Mouse (Mus musculus) ES-E14 (cell line): ENCODE measurements around the gene Afap1. TPM values are rescaled to one million over a fixed set of nuclear protein-coding genes. Genes with fewer than 3 reads are reported as not detected.
A peak's percentile ranks its signal among the peaks of the same experiment; 100 is the strongest.

Experiments used
- DNase-seq: peaks from one replicate; pipeline ENCODE4 v3.0.0-alpha.2; 2013; ENCODE audit warnings: low read depth, low spot score
- H3K27ac ChIP-seq: 2 replicates; pipeline ENCODE4 v1.5.1; 2012; ENCODE audit warnings: low read depth, mild to moderate bottlenecking, low read length, moderate library complexity, mixed read lengths; ENCODE audit not compliant: poor library complexity, insufficient read depth, severe bottlenecking
- H3K36me3 ChIP-seq: 2 replicates; pipeline ENCODE4 v1.6.1; 2012; ENCODE audit warnings: mild to moderate bottlenecking, low read length, moderate library complexity, mixed read lengths; ENCODE audit not compliant: control insufficient read depth, poor library complexity, insufficient read depth, severe bottlenecking
- H3K4me1 ChIP-seq, 2 experiments: fragments of 150-350 bp in 1 of 2; sonication (generic) in 1 of 2; 2 replicates each; pipeline ENCODE4 v1.6.1; 2012; ENCODE audit warnings: low read length in 2 of 2, mild to moderate bottlenecking in 1 of 2, mixed read lengths in 1 of 2; ENCODE audit not compliant: control insufficient read depth in 2 of 2, insufficient read depth in 2 of 2, poor library complexity in 1 of 2
- H3K4me3 ChIP-seq, 2 experiments: fragments of 150-350 bp in 1 of 2; sonication (generic) in 1 of 2; 2 replicates each; pipeline ENCODE4 v1.5.1; 2012; ENCODE audit warnings: low read length in 2 of 2, low read depth in 1 of 2, mild to moderate bottlenecking in 1 of 2, mixed read lengths in 1 of 2; ENCODE audit not compliant: insufficient read depth in 1 of 2, poor library complexity in 1 of 2, severe bottlenecking in 1 of 2
- H3K9ac ChIP-seq: 2 replicates; pipeline ENCODE4 v1.6.1; 2012; ENCODE audit warnings: low read depth, mild to moderate bottlenecking, low read length, mixed read lengths; ENCODE audit not compliant: poor library complexity, insufficient read depth, severe bottlenecking
- H3K9me3 ChIP-seq: fragments of 150-350 bp; sonication (generic); 2 replicates; pipeline ENCODE4 v1.6.1; 2012; ENCODE audit warnings: low read depth, mild to moderate bottlenecking, low read length; ENCODE audit not compliant: control insufficient read depth, insufficient read depth
- CHD2 ChIP-seq: IDR thresholded peaks from 2 replicates; pipeline ENCODE4 v1.6.1; 2014; ENCODE audit warnings: mild to moderate bottlenecking, low read depth, low read length, inconsistent platforms
- HCFC1 ChIP-seq: IDR thresholded peaks from 2 replicates; pipeline ENCODE4 v1.6.1; 2012; ENCODE audit warnings: low read length, inconsistent platforms, borderline replicate concordance; ENCODE audit not compliant: insufficient read depth
- MAFK ChIP-seq: IDR thresholded peaks from 2 replicates; pipeline ENCODE4 v1.6.1; 2014; ENCODE audit warnings: mild to moderate bottlenecking, low read depth, low read length, inconsistent platforms; ENCODE audit not compliant: insufficient read depth
- ZC3H11A ChIP-seq: IDR thresholded peaks from 2 replicates; pipeline ENCODE4 v1.6.1; 2012; ENCODE audit warnings: low read depth, mild to moderate bottlenecking, inconsistent platforms, low read length, borderline replicate concordance
- ZNF384 ChIP-seq: IDR thresholded peaks from 2 replicates; pipeline ENCODE4 v1.6.1; 2012; ENCODE audit warnings: low read depth, low read length, inconsistent platforms
- in situ Hi-C, 2 experiments: fragments of 600-800 bp; cut with MboI; formaldehyde crosslinking; loops; one replicate each; pipeline ENCODE4 v1.15.1; 2025; ENCODE audit warnings: low sequenced_read_pairs in 2 of 2, inconsistent platforms in 1 of 2; ENCODE audit not compliant: unreplicated experiment in 2 of 2
- total RNA-seq: library from RNA; depleted of rRNA; stranded (reverse); fragments of 300-350 nt; gene quantifications from 2 replicates; pipeline ENCODE4 v1.2.3, GENCODE M21; 2012

Afap1 gene
- total RNA-seq, 1 experiment: 13.7 TPM

DNA sequence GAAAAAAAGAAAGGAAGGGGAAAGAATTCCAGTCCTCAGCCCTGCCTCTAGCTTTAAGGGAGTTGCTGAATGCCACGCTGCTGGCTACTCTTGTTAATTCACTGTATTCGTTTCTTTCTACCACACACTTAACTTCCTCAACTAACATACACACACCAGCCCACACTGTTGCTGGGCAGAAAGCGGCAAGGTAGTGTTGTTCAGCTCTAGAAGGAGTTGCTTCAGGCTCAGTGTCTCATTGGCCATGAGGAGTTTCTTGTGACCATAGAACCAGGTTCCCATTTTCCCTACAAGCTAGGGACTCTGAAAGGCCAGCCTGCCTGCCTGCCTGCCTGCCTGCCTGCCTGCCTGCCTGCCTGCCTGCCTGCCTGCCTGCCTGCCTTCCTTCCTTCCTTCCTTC, 5.9 kb downstream of the Afap1 start:
- H3K27ac ChIP-seq: no peak overlapping the region
- H3K36me3 ChIP-seq: no peaks in the 10 kb centered on the region
- in situ Hi-C loops: no loop called here
- peaks cover 0 to 17% of the 10 kb centered on the region in 2 experiments; a peak in 2 of 4 replicates for H3K4me1 ChIP-seq
- no peak overlapping the region for H3K4me3 ChIP-seq
- DNase-seq: no peak
- TF ChIP-seq CHD2 (no peak), HCFC1 (no peak)
- no peaks in the 10 kb centered on the region for H3K9me3 ChIP-seq
- H3K9ac ChIP-seq: no peak overlapping the region

DNA sequence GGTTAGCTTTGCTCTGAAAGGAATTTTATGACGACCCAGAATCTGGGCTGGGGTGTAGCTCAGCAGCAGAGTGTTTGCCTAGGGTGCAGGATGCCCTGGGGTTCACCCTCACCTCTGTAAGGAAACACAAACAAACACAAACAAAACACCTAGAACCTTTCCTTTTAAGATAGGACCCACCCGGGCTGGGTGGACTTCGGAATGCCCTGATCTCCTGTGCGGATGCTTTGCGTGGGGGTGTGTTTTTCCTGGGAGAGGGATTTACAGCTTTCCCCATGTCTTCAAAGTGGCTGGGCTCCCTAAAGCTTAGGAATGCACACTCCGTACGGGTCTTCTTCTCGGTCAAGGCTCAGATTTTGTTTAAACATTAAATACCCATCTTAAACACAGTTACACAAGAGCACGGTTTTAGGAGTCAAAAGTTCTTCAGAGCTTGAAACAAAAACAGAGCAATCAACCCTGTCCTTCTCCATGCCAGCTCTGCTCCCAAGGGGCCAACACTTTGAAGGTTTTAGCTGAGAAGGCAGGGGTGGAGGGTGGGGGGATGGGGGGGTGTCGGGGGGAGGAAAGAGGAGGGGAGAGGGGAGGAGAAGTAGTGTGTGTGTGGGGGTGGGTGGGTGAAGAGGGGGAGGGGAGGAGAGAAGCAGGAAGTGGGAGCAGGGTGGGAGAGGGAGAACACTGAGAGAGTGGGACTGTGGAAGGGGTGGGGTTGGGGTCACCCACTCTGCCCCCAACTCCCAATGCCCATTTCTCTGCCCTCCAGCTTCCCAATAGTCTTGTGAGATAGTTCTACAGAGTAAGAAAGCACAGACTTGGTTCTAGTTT, 7.5 kb downstream of the Afap1 start:
- Histone ChIP-seq H3K9ac (no peak overlapping the region), H3K4me1 (peaks cover 0 to 13% of the 10 kb centered on the region in 2 experiments; a peak in 2 of 4 replicates), H3K27ac (peak overlapping the region; percentile 60; the same call in 1 of the 2 replicates), H3K4me3 (no peak overlapping the region), H3K36me3 (no peaks in the 10 kb centered on the region), H3K9me3 (no peaks in the 10 kb centered on the region)
- in situ Hi-C loops: no loop called here
- no peak for DNase-seq
- TF ChIP-seq ZC3H11A (no peak), MAFK (no peak), CHD2 (no peak), ZNF384 (no peak), HCFC1 (no peak)

DNA sequence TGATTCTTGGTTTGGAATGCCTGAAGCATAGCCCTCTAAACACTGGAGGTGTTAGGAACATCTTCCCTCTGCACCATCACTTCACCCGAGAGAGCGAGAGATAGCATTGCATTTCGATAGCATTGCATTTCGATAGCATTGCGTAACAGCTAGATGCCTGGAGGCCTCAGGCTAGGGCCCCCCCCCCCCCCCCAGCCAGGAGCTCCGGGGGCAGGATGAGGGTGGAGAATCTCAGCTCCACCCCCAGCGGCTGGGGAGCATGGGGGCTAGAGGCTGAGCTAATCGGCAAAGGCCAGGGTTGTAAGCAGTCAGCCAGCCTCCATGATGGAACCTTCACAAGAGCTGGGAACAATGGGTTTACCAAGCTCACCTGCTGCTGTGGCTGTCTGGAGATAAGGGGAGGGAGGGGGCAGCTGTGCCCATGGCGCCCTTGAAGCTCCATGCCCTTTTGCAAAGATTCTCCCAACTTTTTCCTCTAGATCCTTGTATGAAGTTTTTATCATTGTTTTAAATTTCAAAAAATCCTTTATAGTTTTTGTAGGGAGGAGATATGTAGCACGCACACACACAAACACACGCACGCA, 8.2 kb downstream of the Afap1 start:
- H3K4me3 ChIP-seq: no peak overlapping the region
- in situ Hi-C loops: no loop called here
- H3K36me3 ChIP-seq: no peaks in the 10 kb centered on the region
- no peaks in the 10 kb centered on the region for H3K9me3 ChIP-seq
- peak overlapping the region; percentile 60; the same call in 1 of the 2 replicates for H3K27ac ChIP-seq
- TF ChIP-seq HCFC1: no peak
- TF ChIP-seq ZNF384: no peak
- TF ChIP-seq CHD2: no peak
- TF ChIP-seq MAFK: no peak
- no peak for TF ChIP-seq ZC3H11A
- H3K4me1 ChIP-seq: peaks cover 0 to 13% of the 10 kb centered on the region in 2 experiments; a peak in 2 of 4 replicates
- no peak for DNase-seq
- H3K9ac ChIP-seq: no peak overlapping the region; the same call in 1 of the 2 replicates

DNA sequence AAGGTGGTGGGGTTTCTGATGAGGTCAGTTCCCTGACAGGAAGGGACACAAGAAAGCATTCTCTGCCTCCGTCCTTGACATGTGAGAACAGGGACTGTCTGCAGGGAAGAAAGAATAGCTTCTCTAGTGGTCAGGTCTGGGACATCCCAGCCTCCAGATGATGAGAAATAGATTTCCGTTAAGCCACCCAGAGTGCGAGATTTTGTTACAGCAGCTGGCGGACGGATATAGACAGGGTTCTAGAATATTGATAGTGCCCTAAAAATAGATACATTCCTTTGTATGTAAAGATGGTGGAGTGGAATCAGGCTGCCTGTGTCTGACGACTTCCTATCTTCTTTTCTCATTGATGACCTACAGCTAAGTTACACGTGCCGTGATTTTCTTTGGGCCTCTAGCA, 10.3 kb downstream of the Afap1 start:
- Histone ChIP-seq H3K9ac (no peak overlapping the region), H3K27ac (no peak overlapping the region), H3K4me1 (peaks cover 0 to 13% of the 10 kb centered on the region in 2 experiments; a peak in 2 of 4 replicates), H3K9me3 (no peaks in the 10 kb centered on the region), H3K36me3 (no peaks in the 10 kb centered on the region), H3K4me3 (no peak overlapping the region)
- TF ChIP-seq CHD2 (no peak), MAFK (no peak), HCFC1 (no peak), ZNF384 (no peak), ZC3H11A (no peak)
- in situ Hi-C loops: no loop called here
- no peak for DNase-seq
